Mouse (Mus musculus) cerebellum, postnatal 10 days (tissue): ENCODE results near the gene Hsd3b7.
"Not testable (repeated sequence)": the region's sequence is repeated elsewhere in the genome, so short reads cannot be mapped to it uniquely, and the experiment has no call there.

Experiments used
- DNase-seq, 2 experiments: peaks; one replicate each; pipeline ENCODE4 v3.0.0; 2021; ENCODE audit warnings: mixed read lengths in 2 of 2

Hsd3b7 gene

DNA sequence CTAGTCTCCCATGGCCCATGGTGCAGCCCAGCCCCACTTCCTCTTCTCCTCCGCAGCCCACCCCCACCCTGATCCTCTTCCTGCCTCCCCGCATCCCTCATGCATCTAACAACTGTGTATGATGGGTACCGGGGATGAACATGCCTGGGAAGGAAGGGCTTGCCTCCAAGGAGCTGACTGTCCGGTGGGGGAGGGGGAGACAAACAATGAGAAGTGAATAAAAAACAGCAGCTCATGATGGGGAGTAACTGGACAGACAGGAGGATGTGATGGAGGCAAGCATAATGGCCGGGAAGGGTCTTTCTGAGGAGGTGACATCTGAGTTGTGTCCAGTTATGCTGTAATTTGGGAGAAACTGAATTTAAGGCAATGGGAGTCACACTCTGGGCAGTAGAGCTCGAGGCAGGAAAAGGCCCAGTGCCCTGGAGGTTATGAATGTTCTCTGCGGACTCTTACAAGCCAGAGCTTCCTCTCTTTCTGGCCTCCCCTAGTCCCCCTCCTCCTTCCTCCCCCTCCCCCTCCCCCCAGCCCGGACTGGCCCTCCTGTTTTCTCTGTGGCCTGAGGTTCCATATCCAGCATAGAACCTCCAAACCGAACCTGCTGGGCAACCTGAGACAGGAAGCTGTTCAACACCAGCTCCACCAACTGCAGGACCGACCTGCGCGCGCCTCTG is 20.6 kb downstream of the Hsd3b7 start:
- DNase-seq, result no peak

DNA sequence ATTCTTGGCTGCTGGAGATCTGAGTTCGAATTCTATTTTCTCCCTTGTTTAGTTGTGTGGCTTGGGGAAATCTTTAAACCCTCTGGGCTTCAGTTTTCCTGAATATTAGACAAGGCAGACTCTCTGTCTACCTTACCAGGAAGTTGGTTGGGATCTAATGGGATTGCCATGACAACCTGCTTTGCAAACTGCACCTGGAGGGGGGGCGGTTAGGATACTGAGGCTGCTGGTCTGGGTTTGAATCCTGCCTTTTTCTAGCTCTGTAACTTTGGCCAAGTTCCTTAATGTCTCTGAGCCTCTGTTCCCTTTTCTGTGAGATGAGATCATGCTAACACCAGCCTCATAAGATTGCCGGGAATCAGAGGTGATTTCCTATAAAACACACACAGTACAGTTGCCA is 22.1 kb downstream of the Hsd3b7 start:
- no peak for DNase-seq

- peak; percentile 64 to 74 for DNase-seq
Observed at GRCm38 (mm10) chr7:127823236-127824171, 23.1 kb downstream of the Hsd3b7 start.

GRCm38 (mm10) chr7:127824176-127824871 is 23.9 kb downstream of the Hsd3b7 start, which contains the start of the genes Stx4a and Stx1b:
Gene Stx4a (plus strand): TSS chr7:127824294.
Gene Stx1b (minus strand): TSS chr7:127824549.
- DNase-seq, result peak; percentile 96

DNA sequence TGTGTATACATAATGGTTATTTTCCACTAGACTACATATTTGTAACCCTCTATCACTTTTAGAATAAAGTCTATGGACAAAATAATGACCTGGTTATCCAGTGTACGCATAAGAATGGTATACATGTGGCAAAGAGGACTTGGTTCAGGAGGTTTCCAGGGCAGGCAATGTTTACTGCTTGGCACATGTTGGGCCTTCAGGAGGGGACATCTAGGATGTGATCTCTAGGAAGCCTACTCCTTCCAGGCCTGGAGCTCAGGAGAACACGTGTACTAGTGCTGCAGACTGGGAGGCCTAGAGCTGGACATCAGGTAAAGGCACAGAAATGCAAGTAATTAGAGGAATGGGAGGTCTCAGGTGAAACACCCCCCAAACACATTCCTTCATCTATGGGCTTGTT is 35.1 kb downstream of the Hsd3b7 start:
- DNase-seq, result no peak

DNA sequence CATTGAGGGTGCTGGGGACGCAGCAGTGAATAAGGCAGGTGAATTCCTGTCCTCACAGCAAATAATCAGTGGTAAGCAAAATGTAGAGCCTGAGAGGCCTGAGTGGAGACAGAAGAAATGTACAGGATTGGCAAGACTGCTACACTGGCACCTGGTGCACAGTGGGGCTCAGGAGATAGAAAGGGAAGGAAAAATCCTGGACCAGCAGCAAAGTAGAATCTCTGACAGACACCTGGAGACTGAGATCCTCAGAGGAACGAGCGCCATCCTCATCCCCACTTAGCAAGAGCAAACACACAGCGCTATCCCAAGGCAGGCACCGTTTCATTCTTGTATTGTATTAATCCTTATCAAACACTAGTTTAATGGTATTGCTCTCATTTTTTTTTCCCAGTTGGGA is 37.1 kb downstream of the Hsd3b7 start:
- DNase-seq, result peak; percentile 49 to 55

- peak in 1 of 2 experiments; percentile 53 for DNase-seq
Observed at GRCm38 (mm10) chr7:127837878-127838277, 37.5 kb downstream of the Hsd3b7 start.

DNA sequence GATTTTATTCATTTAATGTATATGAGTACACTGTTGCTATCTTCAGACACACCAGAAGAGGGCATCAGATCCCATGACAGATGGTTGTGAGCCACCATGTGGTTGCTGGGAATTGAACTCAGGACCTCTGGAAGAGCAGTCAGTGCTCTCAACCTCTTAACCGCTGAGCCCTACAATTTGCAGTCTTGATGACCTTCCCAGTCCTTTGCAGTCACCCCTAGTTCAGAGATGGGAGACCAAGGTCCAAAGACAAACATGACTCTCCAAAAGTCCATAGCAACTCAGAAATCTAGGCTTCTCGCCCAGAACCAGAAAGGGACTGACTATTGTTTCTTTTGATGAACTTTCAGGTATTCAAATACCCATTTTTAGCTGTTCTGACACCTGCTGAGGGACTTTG is 39.6 kb downstream of the Hsd3b7 start:
- DNase-seq, result not testable (repeated sequence)

- DNase-seq, result peak; percentile 83
Observed at GRCm38 (mm10) chr7:127840886-127841285, 40.5 kb downstream of the Hsd3b7 start.

GRCm38 (mm10) chr7:127841340-127842000 is 41.1 kb downstream of the Hsd3b7 start:
- peak; percentile 98 for DNase-seq

DNA sequence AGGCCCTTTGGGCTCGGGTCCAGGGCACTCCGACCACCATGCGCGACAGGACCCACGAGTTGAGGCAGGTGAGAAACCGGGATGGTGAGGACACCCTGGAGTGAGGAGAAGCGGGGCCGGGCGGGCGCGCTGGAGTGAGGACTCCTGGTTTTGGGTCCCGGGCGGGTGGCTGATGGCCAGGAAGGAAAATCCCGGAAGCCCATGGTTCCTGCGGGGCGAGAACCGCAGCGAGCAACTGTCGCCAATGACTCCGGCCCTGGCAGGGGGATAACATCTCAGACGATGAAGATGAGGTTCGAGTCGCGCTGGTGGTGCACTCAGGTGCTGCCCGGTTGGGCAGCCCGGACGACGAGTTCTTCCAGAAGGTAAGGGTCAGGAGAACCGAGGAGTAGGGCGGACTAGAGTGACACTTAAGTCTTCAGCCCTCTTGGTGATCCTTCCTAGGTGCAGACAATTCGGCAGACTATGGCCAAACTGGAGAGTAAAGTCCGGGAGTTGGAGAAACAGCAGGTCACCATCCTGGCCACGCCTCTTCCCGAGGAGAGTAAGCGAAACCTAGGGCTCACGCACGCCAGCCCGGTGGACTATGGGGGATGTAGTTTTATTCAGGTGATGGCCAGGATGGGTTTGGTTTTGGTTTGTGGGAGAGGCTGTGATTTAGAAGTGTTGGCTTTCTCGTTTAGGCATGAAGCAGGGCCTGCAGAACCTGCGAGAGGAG is 41.8 kb downstream of the Hsd3b7 start:
- DNase-seq, result peak; percentile 88 to 89

DNA sequence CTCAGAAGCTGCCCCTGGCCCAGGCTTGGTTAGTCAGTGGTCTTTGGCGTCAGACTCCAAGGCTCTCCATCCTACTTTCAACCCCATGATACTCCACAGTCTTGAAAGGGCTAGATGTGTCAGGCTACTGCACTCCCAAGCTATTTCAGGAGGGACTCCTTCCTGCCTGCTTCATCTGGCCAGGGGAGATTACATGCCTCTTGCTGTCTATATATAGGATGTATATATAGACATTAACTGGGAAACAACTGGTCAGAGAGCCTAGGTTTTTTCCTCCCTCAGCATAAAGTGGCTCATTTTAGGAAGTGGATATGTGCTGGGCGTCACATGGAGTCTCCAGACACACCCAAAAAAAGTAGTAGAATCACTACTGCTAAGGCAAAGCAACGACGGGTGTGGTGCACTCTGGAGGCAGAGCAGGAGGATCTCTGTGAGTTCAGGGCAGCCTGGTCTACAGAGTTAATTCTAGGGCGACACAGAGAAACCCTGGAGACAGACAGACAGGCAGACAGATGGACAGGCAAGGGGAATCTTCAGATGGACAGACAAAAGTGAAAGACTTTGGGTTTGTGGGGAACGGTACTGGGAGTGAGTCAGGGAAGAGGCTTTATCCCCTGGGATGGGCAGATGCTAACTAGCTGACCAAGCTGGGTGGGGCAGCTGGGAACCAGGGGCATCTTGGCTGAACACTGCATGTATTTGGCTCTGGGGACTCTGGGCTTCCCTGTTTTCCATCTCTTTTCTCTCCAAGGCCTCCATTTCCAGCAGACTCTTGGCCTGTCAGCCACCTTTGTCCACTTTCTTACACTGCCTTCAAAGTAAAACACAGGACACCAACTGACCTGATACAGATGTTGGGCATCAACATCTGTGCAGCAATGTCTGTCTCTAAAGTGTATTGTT is 49.8 kb downstream of the Hsd3b7 start:
- no peak for DNase-seq

DNA sequence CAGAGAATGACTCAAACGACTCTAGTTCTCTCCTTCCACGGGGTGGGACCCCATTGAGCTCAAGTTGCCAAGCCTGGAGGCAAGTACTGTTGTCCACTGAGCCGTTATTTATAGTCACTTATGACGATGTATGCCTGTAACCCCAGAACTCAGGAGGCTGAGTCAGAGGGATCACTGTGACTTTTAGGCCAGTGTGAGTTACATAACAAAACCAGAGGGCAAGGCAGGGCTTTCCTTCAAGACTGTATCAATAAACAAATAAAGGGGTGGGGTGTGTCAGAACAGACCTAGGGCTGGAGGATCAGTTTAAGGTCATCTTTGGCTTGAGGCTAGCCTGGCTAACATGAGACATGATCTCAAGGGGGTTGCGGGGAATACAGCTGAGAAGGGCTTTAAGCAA is 50.5 kb downstream of the Hsd3b7 start:
- no peak for DNase-seq
